Comparison of ENCODE assay signal across 10 mouse cellular contexts in the genomic region with DNA sequence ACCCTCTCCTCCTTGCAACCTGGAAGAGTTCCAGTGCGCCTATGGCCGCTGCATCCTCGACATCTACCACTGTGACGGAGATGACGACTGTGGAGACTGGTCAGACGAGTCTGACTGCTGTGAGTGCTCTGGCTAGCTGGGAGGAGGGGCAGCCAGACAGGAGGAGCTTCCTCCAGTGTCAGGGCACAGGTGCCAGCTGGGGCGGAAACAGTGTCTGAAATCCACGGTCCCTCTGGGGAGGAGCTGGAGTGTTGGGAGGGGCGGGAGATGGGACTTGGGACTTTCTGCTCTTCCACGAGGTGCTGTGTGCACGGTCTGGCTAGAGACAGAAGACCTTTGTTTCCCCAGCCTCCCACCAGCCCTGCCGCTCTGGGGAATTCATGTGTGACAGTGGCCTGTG. TPM values are rescaled to one million over a fixed set of nuclear protein-coding genes. Genes with fewer than 3 reads are reported as not detected.
DNase-seq lines count a peak whose midpoint lies in the region; ATAC-seq and TF ChIP-seq lines count a peak whose summit lies in the region.
"Had no signal": no experiment of that assay in that cellular context is flagged by ENCODE, and none has a peak within 500 bp of the region (broad histone marks: within the 10 kb centered on the region; RNA-seq: fewer than 3 reads in every experiment).

No protein-coding gene starts in this region.

- WGBS in neural tube, embryonic 14.5 days, result 66% methylated on average over 12 of the region's 12 CpGs
- WGBS in hindbrain, embryonic 16.5 days, result 63% methylated on average over 12 of the region's 12 CpGs
- WGBS in stomach, postnatal 0 days, result 57% methylated on average over 12 of the region's 12 CpGs
- 75% methylated on average over 12 of the region's 12 CpGs for WGBS in forebrain, postnatal 0 days

- H3K9ac ChIP-seq in neural tube, embryonic 14.5 days (replicated peaks; ENCODE audit: low read depth, low read length), result no peak overlapping the region
- no peak overlapping the region for H3K9ac ChIP-seq in hindbrain, embryonic 16.5 days (ENCODE audit: low read depth, low read length)
- H3K9ac ChIP-seq in stomach, postnatal 0 days (ENCODE audit: low read length), result no peak overlapping the region
- no peak overlapping the region for H3K9ac ChIP-seq in forebrain, postnatal 0 days
- H3K9ac ChIP-seq: liver, embryonic 14.5 days had no signal

- no peak for TF ChIP-seq EP300 in stomach, postnatal 0 days (optimal IDR thresholded peaks at IDR 0.05)

- peak; percentile 31; the same call in 1 of the 2 replicates for ATAC-seq in neural tube, embryonic 14.5 days (ENCODE audit: low read depth)
- ATAC-seq in hindbrain, embryonic 16.5 days, result peak; percentile 24; the same call in 1 of the 2 replicates
- peak; percentile 86 for ATAC-seq in stomach, postnatal 0 days (ENCODE audit: low FRiP score, low TSS enrichment)
- ATAC-seq in forebrain, postnatal 0 days, result no peak

- no peaks in the 10 kb centered on the region; the same call in 1 of the 2 replicates for H3K36me3 ChIP-seq in neural tube, embryonic 14.5 days (ENCODE audit: control insufficient read depth, insufficient read depth, low read length)
- H3K36me3 ChIP-seq in hindbrain, embryonic 16.5 days (ENCODE audit: control insufficient read depth, insufficient read depth, low read length), result no peaks in the 10 kb centered on the region
- peaks cover 12% of the 10 kb centered on the region for H3K36me3 ChIP-seq in stomach, postnatal 0 days (ENCODE audit: control insufficient read depth, insufficient read depth, low read length)
- no peaks in the 10 kb centered on the region for H3K36me3 ChIP-seq in forebrain, postnatal 0 days (ENCODE audit: insufficient read depth)

- no peak overlapping the region for H3K4me2 ChIP-seq in neural tube, embryonic 14.5 days (ENCODE audit: low read depth, low read length)
- H3K4me2 ChIP-seq in hindbrain, embryonic 16.5 days (ENCODE audit: low read length), result no peak overlapping the region; the same call in 1 of the 2 replicates
- no peak overlapping the region for H3K4me2 ChIP-seq in stomach, postnatal 0 days (replicated peaks; ENCODE audit: low read depth)
- H3K4me2 ChIP-seq in forebrain, postnatal 0 days (ENCODE audit: low read depth), result no peak overlapping the region

- no peak overlapping the region for H3K4me3 ChIP-seq in neural tube, embryonic 14.5 days (ENCODE audit: low read depth, low read length)
- no peak overlapping the region for H3K4me3 ChIP-seq in hindbrain, embryonic 16.5 days (ENCODE audit: low read length)
- H3K4me3 ChIP-seq in stomach, postnatal 0 days (ENCODE audit: low read depth, low read length), result no peak overlapping the region
- H3K4me3 ChIP-seq in forebrain, postnatal 0 days (ENCODE audit: low read depth, low read length), result no peak overlapping the region
- H3K4me3 ChIP-seq: myocyte had no signal

- peaks cover 6% of the 10 kb centered on the region for H3K4me1 ChIP-seq in neural tube, embryonic 14.5 days (ENCODE audit: control insufficient read depth, insufficient read depth, low read length)
- peaks cover 3% of the 10 kb centered on the region for H3K4me1 ChIP-seq in hindbrain, embryonic 16.5 days (ENCODE audit: control insufficient read depth, insufficient read depth, low read depth, low read length)
- H3K4me1 ChIP-seq in stomach, postnatal 0 days (replicated peaks; ENCODE audit: control insufficient read depth, insufficient read depth), result no peaks in the 10 kb centered on the region
- H3K4me1 ChIP-seq in forebrain, postnatal 0 days (ENCODE audit: insufficient read depth), result 0 out of 2 replicates have a peak, but pooled peaks cover 3% of the 10 kb centered on the region

- no peaks in the 10 kb centered on the region for H3K27me3 ChIP-seq in neural tube, embryonic 14.5 days (ENCODE audit: control insufficient read depth, insufficient read depth, low read length)
- H3K27me3 ChIP-seq in hindbrain, embryonic 16.5 days (replicated peaks; ENCODE audit: control insufficient read depth, insufficient read depth, low read length), result no peaks in the 10 kb centered on the region
- H3K27me3 ChIP-seq in stomach, postnatal 0 days (ENCODE audit: control insufficient read depth, insufficient read depth, low read length), result no peaks in the 10 kb centered on the region
- H3K27me3 ChIP-seq in forebrain, postnatal 0 days (ENCODE audit: insufficient read depth, low read length), result no peaks in the 10 kb centered on the region

- TF ChIP-seq CTCF in stomach, postnatal 0 days (IDR thresholded peaks at IDR 0.05; ENCODE audit: low read depth), result no peak
- TF ChIP-seq CTCF in forebrain, postnatal 0 days (IDR thresholded peaks at IDR 0.05; ENCODE audit: low read depth), result no peak

- H3K27ac ChIP-seq in neural tube, embryonic 14.5 days (ENCODE audit: low read depth, low read length), result no peak overlapping the region
- no peak overlapping the region for H3K27ac ChIP-seq in hindbrain, embryonic 16.5 days (ENCODE audit: low read depth, low read length)
- no peak overlapping the region for H3K27ac ChIP-seq in stomach, postnatal 0 days (replicated peaks)
- H3K27ac ChIP-seq in forebrain, postnatal 0 days (ENCODE audit: low read depth, low read length), result no peak overlapping the region
- H3K27ac ChIP-seq: liver, embryonic 14.5 days had no signal

- no peak for DNase-seq in neural tube, embryonic 10.5 days (ENCODE audit: extremely low spot score, low spot score)
- peak; percentile 63 to 88 for DNase-seq in kidney, postnatal 25 days
- DNase-seq in stomach, postnatal 0 days (ENCODE audit: low spot score), result peak; percentile 73
- DNase-seq in T-cell, adult 2 months (ENCODE audit: low spot score), result no peak
- DNase-seq in forebrain, postnatal 0 days, result no peak
- DNase-seq: gastrocnemius, postnatal 14 days had no signal

- H3K9me3 ChIP-seq in neural tube, embryonic 14.5 days (ENCODE audit: control insufficient read depth, low read length), result no peaks in the 10 kb centered on the region
- no peaks in the 10 kb centered on the region for H3K9me3 ChIP-seq in hindbrain, embryonic 16.5 days (ENCODE audit: control insufficient read depth, low read length)
- no peaks in the 10 kb centered on the region for H3K9me3 ChIP-seq in stomach, postnatal 0 days (ENCODE audit: control insufficient read depth, low read length)
- H3K9me3 ChIP-seq in forebrain, postnatal 0 days (ENCODE audit: low read length), result no peaks in the 10 kb centered on the region

RNA-seq across cellular contexts. Expression of a gene that starts 17.0 kb away (rescaled TPM):
- 6.4 and 7.2 TPM in 2 replicates for polyA plus RNA-seq in neural tube, embryonic 14.5 days (2014; fragmentation: Nextera tagmentation; extraction: Ambion mirVana)
- 4.5 and 5.3 TPM in 2 replicates for polyA plus RNA-seq in hindbrain, embryonic 16.5 days (2015; fragmentation: Nextera tagmentation; extraction: Ambion mirVana)
- 3.0 and 3.4 TPM in 2 replicates for polyA plus RNA-seq in stomach, postnatal 0 days (2015; fragmentation: Nextera tagmentation; extraction: Ambion mirVana)
- total RNA-seq in forebrain, postnatal 0 days (2014; rRNA removed), result 12.0 and 13.7 TPM in 2 replicates
- polyA plus RNA-seq in forebrain, postnatal 0 days (2015; fragmentation: Nextera tagmentation; extraction: Ambion mirVana), result 2.8 and 4.1 TPM in 2 replicates

RNA-seq across cellular contexts. Expression of a gene that starts 29.9 kb away (rescaled TPM):
- 149 and 163 TPM in 2 replicates for polyA plus RNA-seq in neural tube, embryonic 14.5 days (2014; fragmentation: Nextera tagmentation; extraction: Ambion mirVana)
- polyA plus RNA-seq in hindbrain, embryonic 16.5 days (2015; fragmentation: Nextera tagmentation; extraction: Ambion mirVana), result 161 and 163 TPM in 2 replicates
- polyA plus RNA-seq in stomach, postnatal 0 days (2015; fragmentation: Nextera tagmentation; extraction: Ambion mirVana), result 19.1 and 20.3 TPM in 2 replicates
- 127 and 147 TPM in 2 replicates for total RNA-seq in forebrain, postnatal 0 days (2014; rRNA removed)
- 165 and 182 TPM in 2 replicates for polyA plus RNA-seq in forebrain, postnatal 0 days (2015; fragmentation: Nextera tagmentation; extraction: Ambion mirVana)

RNA-seq across cellular contexts. Expression of a gene that starts 52.2 kb away (rescaled TPM):
- 117 and 123 TPM in 2 replicates for polyA plus RNA-seq in neural tube, embryonic 14.5 days (2014; fragmentation: Nextera tagmentation; extraction: Ambion mirVana)
- 90.1 and 101 TPM in 2 replicates for polyA plus RNA-seq in hindbrain, embryonic 16.5 days (2015; fragmentation: Nextera tagmentation; extraction: Ambion mirVana)
- polyA plus RNA-seq in stomach, postnatal 0 days (2015; fragmentation: Nextera tagmentation; extraction: Ambion mirVana), result 19.4 and 30.8 TPM in 2 replicates
- 119 and 142 TPM in 2 replicates for total RNA-seq in forebrain, postnatal 0 days (2014; rRNA removed)
- 66.1 and 103 TPM in 2 replicates for polyA plus RNA-seq in forebrain, postnatal 0 days (2015; fragmentation: Nextera tagmentation; extraction: Ambion mirVana)

Comparison
In these comparisons a context has a peak if more than half of its experiments do, and no peak if none do; other contexts are left out.
1. DNase-seq: peak in kidney, postnatal 25 days (2 of 2) and stomach, postnatal 0 days (single experiment); none in neural tube, embryonic 10.5 days (single experiment), T-cell, adult 2 months (single experiment) and forebrain, postnatal 0 days (single experiment).